Mouse (Mus musculus) left cerebral cortex, adult 18-20 months (tissue): ENCODE data around the gene Spata17. TPM values are rescaled to one million over a fixed set of nuclear protein-coding genes. Genes with fewer than 3 reads are reported as not detected.

ENCODE experiments used
- DNase-seq, 2 experiments: peaks; one replicate each; pipeline ENCODE4 v3.0.0; 2021 to 2022; ENCODE audit warnings: low spot score in 2 of 2, mixed read lengths in 1 of 2
- total RNA-seq, 2 experiments: library from RNA; stranded (reverse); gene quantifications; 2 replicates each; pipeline ENCODE4 v1.2.3; 2021

Gene Spata17
- total RNA-seq, 2 experiments from 2014 or later, result 0.54 to 0.56 TPM

DNA sequence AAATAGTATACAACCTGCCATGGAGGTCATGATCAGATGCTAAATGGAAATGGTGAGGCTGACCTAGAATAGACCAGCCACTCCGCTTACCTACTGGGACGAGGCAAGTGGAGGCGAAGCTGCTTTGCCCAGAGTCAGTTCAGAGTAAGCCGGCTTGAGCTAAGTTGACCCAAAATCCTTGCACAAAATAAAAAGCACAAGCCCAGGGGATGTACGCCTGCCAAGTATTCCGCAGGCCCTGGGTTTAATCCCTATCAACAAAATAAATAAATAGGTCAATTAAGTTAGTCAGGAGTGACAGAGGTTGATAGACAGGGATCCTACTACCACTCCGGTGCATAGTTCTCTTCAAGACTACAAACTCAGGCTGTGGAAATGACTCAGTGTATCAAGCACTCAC lies 207.0 kb downstream of the Spata17 start:
- DNase-seq, result no peak

DNA sequence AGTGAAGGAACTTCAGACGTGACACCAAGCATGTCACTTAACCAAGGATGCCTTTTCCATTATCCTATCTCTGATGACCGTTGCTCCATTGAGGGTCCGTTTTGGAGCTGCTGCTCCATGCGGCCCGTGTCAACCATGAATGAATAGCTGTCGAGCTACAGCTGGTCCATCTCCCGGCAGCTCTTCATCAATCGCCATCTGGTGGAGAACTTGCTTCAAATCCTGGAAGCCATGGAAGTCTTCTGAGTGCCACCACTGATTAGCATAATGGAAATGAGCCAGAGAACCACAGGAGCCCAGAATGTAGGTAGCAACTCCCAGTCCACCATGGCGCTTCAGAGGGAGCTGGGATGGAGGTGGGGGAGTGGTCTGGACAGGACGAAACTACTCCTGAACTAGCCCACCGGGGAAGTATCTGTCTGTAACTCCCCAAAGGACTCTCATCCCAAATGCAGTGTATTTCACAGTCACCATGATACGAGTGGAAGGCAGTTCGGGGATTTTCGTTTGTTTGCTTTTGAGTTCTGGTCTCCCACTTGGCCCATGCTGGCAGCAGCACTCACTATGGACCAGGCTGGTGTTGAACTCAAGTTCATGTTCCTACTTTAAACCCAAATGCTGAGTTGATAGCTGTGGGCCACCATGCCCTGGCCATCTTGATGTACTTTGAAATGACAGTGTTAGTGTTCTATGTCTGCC lies 208.9 kb downstream of the Spata17 start:
- DNase-seq, result no peak

- no peak for DNase-seq
Measured at GRCm38 (mm10) chr1:187004306-187004705, 211.0 kb downstream of the Spata17 start.

DNA sequence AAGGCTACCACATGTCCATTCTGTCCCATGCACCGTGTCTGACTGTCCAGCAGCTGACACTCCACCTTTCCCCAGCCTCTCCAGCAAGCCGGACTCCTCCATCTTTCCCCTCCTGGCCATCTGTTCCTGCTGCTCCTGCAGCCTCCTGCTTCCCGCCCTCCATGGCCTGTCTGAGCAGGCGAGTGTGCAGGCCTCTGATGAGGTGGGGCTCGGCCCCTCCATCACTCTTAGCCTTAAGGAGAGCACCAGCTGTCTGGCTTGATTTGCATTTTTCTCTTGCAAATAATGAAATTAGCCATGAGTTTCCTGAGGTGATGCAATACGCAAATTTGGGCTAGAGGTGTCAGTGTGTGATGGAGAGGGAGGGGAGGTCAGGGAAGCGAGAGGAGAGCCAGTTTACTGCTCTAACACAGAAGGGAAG lies 211.8 kb downstream of the Spata17 start:
- no peak for DNase-seq

DNA sequence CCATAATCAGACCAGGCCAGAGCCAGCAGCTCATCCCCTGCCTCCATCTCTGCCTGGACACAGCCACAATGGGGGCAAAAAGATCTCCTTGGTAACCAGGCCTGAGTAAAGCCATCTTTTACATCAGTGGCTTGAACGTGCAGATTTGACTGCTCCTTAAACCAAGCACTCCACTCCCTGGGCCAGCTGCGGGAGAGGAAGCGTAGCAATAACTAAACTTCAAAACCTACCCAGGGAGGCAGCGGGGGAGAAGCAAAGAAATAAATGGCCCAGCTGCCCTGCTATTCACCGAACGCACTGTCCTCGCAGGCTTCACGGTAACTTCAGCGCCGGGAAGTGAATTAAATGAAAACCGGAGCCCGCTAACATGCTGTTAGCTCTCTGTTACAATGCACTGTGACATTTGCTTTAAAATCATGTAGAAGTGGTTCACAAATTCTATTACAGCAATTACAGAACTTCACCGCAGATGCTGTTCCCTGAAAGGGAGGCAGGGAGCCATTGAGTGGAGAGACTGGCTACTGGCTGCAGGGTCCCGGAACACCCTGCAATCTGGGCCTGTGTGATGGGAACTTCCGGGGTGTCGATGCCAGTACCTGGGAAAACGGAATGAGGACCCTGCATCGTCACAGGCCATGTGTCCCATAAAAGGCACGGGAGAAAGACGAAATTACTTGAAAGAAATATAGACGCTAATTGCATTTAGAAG lies 217.5 kb downstream of the Spata17 start:
- no peak for DNase-seq

Other genes starting within 250 kb of the Spata17 start
- not detected for gene D1Pas1, start 248.0 kb downstream of the Spata17 start, total RNA-seq
- gene Gpatch2, start within 50 bp of the Spata17 start, total RNA-seq, result 10 to 100 TPM; 20.8 to 21.5 TPM